Mouse (Mus musculus) embryo, embryonic 11 days (tissue): ENCODE results near the gene Cbx7.

Source experiments
- DNase-seq: peaks from one replicate; pipeline ENCODE4 v3.0.0-alpha.2; 2015

Cbx7 gene

GRCm38 (mm10) chr15:79970940-79971339 lies at the start of gene Cbx7:
Gene Cbx7 (minus strand): TSS chr15:79971119.
- DNase-seq: no peak

GRCm38 (mm10) chr15:80020516-80020915 lies 49.6 kb upstream of the Cbx7 start:
- DNase-seq: no peak

GRCm38 (mm10) chr15:80019625-80020024 lies 48.7 kb upstream of the Cbx7 start:
- DNase-seq: no peak

- DNase-seq: no peak
These were observed 48.3 kb upstream of the Cbx7 start for GRCm38 (mm10) chr15:80019220-80019619.

GRCm38 (mm10) chr15:80016563-80017301 lies 45.8 kb upstream of the Cbx7 start:
- no peak for DNase-seq

- no peak for DNase-seq
These were observed 44.5 kb upstream of the Cbx7 start for GRCm38 (mm10) chr15:80015211-80015952.

GRCm38 (mm10) chr15:80014321-80015210 lies 43.6 kb upstream of the Cbx7 start, which contains the start of gene Pdgfb:
Gene Pdgfb (minus strand): TSS chr15:80014977.
- DNase-seq: peak; percentile 43

GRCm38 (mm10) chr15:80014031-80014320 lies 43.1 kb upstream of the Cbx7 start:
- no peak for DNase-seq

- DNase-seq: no peak
These were observed 42.5 kb upstream of the Cbx7 start for GRCm38 (mm10) chr15:80013256-80014030.

- DNase-seq: peak; percentile 59
These were observed 41.7 kb upstream of the Cbx7 start for GRCm38 (mm10) chr15:80012527-80013201.

- DNase-seq: peak; percentile 52
These were observed 41.0 kb upstream of the Cbx7 start for GRCm38 (mm10) chr15:80011778-80012526.

- DNase-seq: no peak
These were observed 40.3 kb upstream of the Cbx7 start for GRCm38 (mm10) chr15:80011194-80011593.

- DNase-seq: no peak
These were observed 39.3 kb upstream of the Cbx7 start for GRCm38 (mm10) chr15:80010182-80010558.

- DNase-seq: no peak
These were observed 38.7 kb upstream of the Cbx7 start for GRCm38 (mm10) chr15:80009421-80010181.

GRCm38 (mm10) chr15:80008461-80008860 lies 37.5 kb upstream of the Cbx7 start:
- no peak for DNase-seq

GRCm38 (mm10) chr15:80006156-80006555 lies 35.2 kb upstream of the Cbx7 start:
- no peak for DNase-seq

GRCm38 (mm10) chr15:80005436-80005835 lies 34.5 kb upstream of the Cbx7 start:
- DNase-seq: no peak

GRCm38 (mm10) chr15:80004644-80005340 lies 33.9 kb upstream of the Cbx7 start:
- DNase-seq: peak; percentile 29

- no peak for DNase-seq
These were observed 32.7 kb upstream of the Cbx7 start for GRCm38 (mm10) chr15:80003581-80003980.

GRCm38 (mm10) chr15:80001601-80002000 lies 30.7 kb upstream of the Cbx7 start:
- DNase-seq: no peak
